Mouse (Mus musculus): ENCODE results near the gene Cym.

The Cym gene

DNA sequence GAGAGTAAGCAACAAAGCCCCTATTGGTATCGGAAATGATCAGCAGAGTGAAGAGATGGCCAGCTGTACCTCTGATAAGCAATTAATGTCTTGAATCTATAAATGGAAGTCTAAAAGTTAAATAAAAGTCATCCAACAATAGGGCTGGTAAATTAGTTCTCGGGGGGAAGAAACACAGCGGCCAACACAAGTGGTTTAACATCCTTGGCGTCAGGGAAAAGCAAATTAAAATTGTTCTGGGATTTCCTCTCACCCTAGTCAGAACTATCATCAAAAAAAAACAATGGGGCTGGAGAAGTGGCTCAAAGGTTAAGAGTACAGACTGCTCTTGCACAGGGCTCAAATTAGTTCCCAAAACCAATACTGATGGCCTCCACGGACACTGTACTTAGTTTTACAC is 4.3 kb upstream of the Cym start:
- no peak for DNase-seq (ENCODE audit: low read depth, low spot score)

DNA sequence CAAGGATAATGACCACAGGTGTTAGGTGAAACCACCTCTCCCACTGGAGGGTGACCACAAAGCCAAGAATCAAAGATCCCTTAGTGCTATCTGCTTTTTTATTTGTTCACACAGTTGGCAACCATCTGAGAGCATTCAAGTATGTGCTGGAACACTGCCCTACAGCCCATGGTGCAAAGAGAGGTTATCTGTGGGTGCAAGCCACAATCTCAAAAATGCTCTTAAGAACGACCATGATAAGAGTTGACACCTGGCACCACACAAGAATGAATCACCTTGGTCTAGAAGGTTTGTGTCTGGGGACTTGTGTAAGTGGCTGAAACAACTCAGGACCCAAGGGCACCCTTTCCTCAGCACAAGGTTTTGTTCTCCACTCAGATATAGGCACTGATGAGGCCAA is 1.7 kb upstream of the Cym start:
- DNase-seq (ENCODE audit: low read depth, low spot score), result no peak

DNA sequence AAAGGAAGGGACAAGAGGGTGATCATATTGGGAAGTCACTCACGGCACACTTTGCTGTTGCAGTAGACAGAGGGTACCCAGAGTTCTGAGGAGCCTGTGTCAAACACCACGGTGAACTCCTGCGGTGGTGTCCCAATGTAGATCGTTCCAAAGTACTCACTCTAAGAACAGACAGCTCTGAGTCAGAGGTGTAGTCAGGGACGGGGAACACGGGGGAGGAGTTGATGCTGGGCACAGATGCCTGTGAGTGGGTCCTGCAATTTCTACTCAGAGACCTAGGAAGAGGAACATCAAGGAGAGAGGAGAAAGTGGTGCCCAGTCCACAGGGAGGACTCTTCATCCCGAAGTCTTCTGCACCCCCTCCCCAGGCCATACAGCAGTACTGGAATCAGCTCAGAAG is 3.0 kb downstream of the Cym start:
- no peak for DNase-seq (ENCODE audit: low read depth, low spot score)

DNA sequence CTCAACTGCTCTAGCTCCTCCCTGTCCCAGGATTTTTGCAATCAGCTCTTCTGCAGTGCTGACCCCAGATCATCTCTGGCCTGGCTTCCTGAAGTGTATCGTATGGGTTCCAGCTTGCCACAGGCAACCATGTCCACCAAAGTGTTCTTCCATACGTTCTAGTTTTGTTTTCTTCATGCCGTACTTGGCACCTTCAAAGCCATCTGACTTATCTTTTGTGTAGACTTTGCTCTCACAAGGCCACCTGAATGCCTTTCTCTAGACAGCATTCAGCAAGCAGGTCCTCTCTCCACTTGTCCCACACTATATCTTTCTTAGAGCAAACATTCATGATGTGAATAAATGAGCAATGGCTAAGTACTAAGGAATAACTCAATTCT is 4.4 kb downstream of the Cym start:
- no peak for DNase-seq (ENCODE audit: low read depth, low spot score)

DNA sequence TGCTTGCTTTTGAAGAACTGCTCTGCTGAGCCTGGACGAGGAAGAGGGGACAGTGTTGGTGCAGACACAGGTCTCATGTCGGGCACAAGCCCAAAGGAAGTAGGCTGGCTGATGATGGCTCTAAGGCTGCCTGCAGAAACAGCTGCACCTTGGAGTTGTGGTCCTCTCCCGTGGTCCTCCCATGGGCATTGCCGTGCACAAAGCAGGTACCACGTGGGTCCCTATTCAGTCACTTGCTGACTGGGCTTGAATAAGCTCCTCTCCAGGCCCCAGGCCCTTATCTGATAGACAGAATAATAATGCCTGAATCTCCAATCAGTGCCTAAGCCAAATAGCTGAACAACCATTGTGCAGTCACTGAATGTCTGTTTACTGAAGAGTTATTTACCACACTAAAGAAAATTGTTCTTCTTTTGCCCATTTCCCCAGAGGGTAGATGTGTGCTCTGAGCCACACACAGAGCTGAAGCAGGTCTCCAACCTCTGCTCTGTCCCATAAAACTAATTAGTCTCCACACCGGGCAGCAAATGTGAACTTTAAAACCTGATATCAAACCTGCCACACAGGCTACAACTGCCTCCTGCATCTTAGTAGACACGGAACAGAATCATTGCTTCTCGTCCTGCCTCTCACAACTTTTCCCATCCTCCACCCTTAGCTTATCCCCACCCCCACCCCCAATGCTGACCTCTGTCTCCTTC is 5.0 kb downstream of the Cym start:
- DNase-seq (ENCODE audit: low read depth, low spot score), result no peak

DNA sequence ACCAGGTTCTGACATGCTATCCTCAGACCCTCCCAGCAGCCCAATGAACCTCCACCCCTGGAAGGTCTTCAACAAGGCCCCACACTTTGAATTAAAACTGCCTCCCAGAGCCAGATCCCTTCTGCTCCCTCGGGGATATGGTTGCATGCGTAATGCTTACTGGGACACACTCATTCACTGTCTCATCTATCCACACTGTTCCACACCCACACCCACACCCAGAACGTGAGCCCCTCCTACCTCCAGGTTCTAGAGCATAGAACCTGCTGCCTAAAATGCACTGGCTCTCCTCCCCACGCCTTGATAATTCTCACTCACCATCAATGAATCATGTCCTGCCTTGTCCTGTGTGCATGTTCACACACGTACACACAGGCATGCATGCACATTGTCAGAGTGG is 6.9 kb downstream of the Cym start:
- DNase-seq (ENCODE audit: low read depth, low spot score), result no peak

DNA sequence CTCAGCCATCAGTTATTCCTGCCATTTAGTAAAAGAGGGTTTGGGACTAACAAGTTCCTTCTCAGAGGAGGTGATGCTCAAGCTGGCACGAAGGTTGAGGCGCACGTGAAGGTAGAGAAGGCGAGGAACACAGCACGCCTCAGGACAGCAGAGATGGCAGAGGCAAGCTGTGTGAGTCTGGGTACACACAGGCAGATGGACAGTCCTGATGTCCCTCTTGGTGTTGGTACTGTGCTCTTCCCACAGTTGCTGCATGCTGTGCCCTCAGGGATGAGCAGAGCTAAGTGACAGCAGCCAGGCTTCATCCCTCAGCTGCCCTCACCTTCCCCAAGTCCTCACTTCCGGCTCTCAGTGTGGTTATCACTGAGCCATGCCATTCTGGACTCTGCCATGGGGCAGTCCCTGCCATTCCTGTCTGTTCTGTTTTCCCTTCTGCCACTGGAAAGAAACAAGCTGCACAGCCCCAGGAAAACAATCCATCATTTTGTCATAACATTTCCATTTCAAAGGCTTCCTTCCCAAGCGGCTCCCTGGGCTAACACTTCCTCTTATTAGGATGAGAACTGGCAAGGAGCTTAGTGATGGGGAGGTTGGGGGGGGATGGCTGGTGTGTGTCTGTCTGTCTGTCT is 13.8 kb downstream of the Cym start:
- DNase-seq (ENCODE audit: low read depth, low spot score), result no peak

DNA sequence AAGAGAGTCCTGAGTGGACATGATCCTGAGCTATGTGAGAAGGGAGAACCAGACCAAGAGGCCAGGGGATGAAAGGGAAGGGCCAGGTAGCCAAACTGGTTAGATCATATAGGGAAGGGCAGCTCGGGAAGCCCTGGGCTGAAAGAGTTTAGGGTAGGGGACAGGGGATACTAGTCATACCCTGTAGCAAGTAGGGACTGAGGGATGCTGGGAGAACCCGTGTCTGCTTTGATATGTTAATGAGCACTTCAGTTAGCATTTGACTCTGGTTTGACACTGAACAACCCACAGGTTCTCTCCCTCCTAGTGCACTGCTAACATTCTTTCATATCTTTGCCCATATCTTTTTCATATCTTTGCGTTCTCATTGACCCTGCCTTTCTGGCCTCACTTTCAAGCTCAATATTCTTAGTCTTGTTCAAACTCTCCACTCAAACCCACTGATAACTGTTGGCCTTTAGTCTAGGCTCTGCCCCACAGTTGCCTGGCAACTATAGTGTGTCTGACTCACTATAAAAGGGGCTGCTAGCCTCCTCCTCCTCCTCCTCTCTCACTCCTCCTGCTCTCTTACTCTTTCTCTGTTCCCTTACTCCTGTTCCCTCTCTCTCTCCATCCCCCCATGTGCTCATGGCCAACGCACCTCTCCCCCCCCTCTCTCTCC is 14.9 kb downstream of the Cym start:
- DNase-seq (ENCODE audit: low read depth, low spot score), result no peak

DNA sequence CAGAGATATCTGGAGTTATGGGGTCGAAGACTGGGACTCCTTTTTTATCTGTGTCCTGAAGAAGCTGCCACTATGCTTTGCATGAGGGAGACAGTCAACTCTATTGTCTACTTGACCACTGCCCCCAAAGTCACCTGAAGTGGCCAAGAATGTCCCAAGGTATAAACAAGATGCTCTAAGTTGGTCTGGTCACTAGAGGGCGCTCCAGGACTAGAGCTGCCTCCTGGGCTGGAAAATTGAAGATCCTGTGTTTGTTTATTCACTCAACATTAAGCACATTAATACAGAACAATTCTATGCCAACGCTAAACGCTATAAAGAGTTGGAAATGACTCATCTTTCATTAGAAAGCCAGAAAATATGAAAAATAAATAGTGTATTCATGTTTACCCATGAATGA is 15.5 kb downstream of the Cym start:
- peak; percentile 42 for DNase-seq (ENCODE audit: low read depth, low spot score)

DNA sequence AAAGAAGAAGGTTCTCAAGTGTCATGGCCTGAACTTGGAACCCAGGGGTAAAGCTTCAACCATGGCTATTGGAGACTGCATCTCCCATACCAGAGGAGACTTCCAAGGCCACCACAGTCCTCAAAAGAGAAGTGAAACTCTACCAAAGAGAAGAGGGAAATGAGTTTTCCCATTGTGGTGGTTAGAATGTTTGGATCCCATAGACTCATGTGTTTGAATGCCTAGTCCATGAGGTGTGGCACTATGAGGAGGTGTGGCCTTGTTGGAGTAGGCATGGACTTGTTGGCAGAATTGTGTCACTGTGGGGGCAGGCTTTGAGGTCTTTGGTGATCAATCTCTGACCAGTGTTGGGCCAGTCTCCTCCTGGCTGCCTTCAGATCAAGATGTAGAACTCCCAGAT is 16.4 kb downstream of the Cym start:
- no peak for DNase-seq (ENCODE audit: low read depth, low spot score)

DNA sequence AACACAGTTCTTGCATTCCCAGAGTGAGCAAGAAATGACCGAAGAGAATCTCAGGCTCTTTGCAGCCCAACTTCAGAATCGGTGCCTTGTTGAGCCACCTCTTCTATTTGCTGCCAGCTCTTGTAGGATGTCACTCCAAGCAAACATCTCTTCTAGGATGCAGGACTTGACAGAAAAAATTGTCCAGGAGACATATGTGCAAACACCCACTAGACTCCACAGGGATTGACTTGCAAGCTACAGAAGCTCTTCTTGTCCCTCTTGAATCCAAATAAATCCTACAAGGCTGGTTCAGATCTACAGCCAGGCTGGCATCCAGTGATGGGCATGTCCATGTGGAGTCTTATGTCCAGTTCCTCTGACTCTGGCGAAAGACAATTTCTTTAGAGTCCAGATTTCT is 17.1 kb downstream of the Cym start:
- DNase-seq (ENCODE audit: low read depth, low spot score), result no peak

DNA sequence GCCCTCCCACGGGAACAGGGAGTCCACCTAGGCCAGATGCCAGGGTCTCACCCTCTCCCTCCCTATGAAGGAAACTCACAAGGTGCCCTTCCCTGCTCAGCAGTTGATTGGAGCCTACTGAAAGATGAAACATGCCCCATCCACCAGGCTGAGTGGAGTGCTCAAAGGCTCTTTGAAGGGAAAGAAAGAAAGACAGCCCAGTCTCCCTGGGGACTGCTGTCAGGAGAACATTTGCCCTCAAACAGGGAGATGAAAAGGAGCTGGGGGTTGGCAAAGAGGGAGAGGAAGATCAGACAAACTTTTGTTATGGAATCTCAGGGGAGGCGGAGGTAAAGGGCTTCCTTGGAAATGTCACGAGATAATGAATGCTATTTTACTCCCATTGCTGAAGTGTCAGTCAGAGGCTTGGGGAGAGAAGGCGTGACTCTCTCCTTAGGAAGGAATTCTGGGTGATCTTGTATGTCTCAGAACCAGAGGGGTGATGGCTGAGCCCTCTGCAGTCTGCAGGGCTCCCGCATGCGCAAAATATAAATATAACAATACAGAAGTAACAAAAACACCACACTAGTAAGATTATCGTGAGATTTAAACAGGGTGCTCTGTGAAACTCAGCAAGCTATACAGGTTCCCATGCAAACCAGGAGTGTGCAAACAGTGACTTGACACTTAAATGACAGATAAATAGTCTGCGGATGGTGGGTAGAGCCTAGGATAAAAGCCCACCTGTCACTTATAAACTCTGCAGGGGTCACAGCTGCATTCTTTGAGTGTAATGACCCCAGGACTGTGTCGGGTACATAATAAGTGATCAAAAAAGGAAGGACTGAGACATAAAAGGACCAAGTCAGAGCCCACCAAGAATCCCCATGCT is 20.0 kb downstream of the Cym start:
- no peak for DNase-seq (ENCODE audit: low read depth, low spot score)

DNA sequence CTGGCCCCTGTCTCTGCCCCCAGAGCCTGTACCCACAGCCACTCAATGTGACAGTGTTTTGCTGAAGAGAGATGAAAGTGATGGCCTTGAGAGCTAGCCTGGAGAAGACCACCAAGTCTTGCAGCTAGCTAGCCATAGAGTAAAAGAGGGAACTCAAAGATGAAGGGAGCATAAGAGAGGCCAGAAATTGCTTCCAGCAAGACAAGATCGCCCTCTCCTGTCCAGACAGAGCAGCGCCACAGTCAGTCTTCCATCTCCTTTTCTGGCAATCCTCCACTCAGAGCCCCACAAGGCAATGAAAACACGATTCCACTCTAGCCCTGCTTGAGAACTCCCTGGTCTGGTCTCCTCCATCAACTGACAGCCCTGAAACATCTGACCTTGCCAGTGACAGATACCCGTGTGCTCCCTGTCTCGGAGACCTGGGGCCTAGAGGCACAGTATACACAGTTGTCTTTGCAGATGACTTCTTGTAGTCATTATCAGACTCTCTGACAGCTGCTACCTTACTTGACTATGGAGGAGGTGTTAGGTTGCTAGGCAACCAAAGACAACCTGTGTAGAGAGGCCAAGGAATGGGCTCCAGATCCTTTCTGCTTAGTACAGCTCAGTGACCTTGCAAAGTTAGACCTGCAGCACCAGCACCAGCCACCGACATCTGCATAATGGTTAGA is 33.2 kb downstream of the Cym start:
- DNase-seq (ENCODE audit: low read depth, low spot score), result peak; percentile 45

DNA sequence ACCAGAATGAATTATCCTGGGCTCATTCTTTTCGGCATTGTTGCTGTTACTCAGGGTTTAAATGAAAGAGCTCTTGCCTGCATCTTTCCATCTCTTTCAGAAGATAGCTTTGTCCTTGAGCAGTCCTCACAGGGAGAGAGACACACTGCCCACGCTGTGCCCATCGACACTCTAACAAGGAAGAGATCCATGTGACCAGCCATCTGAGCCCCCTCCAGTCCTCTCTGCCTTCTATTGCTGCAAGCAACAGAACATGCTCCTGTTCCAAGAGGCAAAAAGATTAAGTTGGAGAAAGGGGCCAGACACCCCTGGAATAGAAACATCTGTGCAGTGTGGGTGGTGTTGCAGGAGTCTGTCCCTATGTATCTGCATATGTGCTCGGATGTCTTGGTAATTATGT is 34.5 kb downstream of the Cym start:
- DNase-seq (ENCODE audit: low read depth, low spot score), result no peak

DNA sequence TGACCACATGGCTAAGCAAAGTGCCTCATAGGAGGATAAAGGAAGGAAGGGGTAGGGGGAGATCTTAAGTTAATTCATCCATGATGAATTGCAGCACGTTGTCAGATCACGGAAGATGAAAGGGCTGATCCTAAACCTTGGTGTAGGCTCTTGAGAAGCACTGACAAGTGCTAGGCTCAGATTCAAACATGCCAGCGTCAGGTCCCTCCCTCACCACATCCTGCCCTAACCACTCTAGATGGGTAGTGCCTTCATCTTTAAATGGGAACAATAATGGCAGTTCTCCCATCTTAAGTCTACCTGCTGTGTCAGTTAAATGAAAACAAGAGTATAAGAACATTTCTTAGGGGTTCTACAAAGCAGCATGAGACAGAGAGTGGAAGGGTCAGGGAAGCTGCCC is 35.9 kb downstream of the Cym start:
- no peak for DNase-seq (ENCODE audit: low read depth, low spot score)

DNA sequence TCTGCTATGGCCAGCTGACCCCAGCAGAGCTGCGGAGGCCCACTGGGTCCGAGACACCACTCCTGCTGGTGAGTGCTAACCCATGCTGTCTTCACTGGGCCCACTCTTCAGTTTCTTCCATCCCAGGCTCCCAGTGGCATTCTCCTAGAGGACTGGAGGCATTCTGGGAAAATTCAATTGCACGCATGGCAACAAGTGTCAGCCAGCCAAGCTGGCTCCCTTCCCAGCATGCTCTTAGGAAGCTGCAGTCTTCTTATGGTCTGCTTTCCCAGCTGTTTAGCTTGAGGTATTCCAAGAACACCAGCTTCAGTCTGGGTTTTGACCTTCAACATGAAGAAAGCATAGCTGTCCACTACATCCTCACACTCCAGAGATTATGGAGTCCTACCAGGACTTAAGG is 38.4 kb downstream of the Cym start:
- DNase-seq (ENCODE audit: low read depth, low spot score), result no peak

DNA sequence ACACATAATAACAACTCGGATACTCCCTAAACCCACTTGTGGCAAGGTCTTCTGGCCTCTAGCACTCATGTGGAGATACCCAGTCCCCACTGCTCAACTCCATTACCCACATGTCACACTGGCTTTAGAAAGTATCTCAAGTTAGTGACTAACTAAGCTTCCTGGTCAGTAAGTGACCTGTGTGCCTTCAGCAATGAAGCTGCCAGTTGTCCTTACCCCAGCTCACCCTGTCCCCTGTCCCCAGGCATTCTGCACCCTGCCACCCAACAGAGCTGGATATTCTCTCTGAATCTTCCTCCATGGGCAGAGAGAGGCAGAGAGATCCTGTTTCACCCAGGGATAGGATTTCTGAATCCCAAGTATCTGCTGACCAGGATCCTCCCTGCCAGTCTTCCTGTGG is 38.8 kb downstream of the Cym start, which contains the start of gene Kcna10:
Gene Kcna10, plus strand, starts transcription at position 301 of the 400 bp plus-strand sequence.
- DNase-seq (ENCODE audit: low read depth, low spot score), result no peak

DNA sequence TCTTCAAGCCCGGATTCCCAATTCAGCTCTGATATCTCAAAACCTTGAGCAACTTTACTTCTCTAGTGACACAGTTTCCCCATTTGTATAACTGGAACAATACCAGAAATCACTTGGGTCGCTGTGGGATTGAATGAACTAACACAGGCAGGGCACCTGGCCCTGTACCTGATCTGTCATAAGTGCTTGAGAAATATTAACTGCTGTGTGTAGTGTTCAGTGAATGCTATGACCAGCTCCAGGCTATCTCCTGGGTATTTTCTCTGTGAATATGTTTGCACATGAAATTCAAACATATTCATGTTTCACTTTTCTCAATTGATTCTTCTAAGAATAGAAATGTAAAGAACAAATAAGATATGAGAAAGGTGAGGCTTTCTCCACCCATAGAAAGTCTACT is 40.7 kb downstream of the Cym start:
- no peak for DNase-seq (ENCODE audit: low read depth, low spot score)

DNA sequence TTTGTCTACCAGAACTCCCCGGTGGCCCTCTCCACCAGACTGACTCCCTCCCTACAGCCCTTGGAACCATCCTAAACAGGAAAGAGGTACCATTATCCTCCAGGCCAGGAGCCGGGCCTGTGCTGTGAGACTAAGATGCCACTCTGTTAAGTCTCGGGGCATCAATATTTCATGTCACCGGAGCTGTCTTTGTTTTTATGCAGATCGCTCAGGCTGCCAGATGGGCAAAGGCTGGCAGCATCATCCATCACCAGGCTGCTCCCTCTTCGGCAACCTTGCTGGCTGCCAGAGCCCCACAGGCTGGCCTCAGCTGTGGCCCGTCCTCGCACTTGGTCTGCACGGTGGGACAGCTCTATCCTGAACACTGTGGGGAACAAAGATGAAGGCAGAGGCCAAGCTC is 45.0 kb downstream of the Cym start:
- no peak for DNase-seq (ENCODE audit: low read depth, low spot score)

DNA sequence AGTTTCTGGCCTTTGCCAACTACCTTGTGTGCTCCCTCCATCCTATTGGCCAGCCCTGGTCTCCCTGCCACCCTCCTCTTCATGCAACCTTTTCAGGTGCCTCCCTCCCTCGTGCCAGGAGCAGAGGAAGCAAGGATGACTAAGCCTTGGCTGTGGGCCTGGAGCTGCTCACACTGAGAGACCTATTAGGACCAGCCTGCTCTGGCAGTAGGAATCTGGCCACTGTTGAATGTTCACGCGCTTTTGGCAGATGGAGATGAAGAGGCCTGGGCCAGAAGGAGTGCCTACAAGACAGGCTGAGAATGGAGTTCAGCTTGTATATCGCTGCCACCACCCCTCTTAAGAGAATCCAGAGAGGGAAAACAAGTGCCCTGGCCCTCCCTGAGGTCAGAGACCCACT is 46.0 kb downstream of the Cym start:
- DNase-seq (ENCODE audit: low read depth, low spot score), result no peak

DNA sequence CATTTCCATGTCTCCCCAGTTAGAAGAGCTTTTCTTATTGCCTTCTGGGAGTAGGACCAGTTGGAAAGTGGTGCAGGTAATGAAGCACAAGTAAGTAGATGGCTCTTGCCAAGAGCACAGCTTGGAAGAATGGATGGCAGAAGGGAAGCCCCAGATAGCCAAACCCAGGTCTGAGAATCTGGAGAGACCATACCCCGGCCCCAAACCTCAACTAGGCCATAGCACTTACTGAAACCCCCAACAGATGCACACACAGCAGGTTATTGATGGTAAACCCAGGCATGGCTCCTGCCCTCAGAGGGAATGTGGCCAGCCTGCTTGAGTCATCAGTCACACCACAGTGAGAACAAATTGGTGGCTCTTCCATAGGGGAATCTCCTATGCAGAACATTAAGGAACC is 49.0 kb downstream of the Cym start:
- no peak for DNase-seq (ENCODE audit: low read depth, low spot score)

DNA sequence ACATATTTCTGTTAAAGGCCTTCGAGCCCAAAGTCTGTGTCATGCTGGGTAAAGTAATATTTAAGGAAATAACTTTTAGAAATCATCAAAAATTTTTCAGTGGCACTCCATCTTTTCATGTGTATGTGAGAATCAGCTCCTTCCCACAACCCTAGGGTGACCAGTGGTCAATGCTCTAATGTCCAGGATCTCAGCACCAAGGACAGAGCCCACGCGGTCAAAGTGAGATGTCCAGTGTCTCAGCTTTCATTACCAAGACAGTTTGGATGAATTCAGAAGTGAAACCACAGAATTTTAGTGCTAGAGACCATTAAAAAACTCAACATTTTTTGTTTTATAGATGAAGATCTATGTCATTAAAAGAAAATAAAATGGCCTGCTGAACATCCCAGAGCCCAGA is 49.6 kb downstream of the Cym start:
- no peak for DNase-seq (ENCODE audit: low read depth, low spot score)

All from retina, postnatal 7 days (tissue).